Comparison of ENCODE assay signal across 8 mouse cellular contexts in genomic region chr12:108994436-108995031, GRCm38 (mm10).
DNase-seq lines count a peak whose midpoint lies in the region; ATAC-seq lines count a peak whose summit lies in the region.

No protein-coding gene starts in this region.

- no peak overlapping the region for H3K9ac ChIP-seq in hindbrain, embryonic 16.5 days (ENCODE audit: low read depth, low read length)
- H3K9ac ChIP-seq in limb, embryonic 11.5 days (ENCODE audit: low read length): no peak overlapping the region
- 0 out of 2 replicates have a peak overlapping the region, but pooled peaks have one; percentile 16 for H3K9ac ChIP-seq in midbrain, embryonic 13.5 days (replicated peaks)

- no peaks in the 10 kb centered on the region for H3K9me3 ChIP-seq in hindbrain, embryonic 16.5 days (ENCODE audit: control insufficient read depth, low read length)
- H3K9me3 ChIP-seq in limb, embryonic 11.5 days (ENCODE audit: control insufficient read depth, low read length): no peaks in the 10 kb centered on the region
- H3K9me3 ChIP-seq in midbrain, embryonic 13.5 days: no peaks in the 10 kb centered on the region

- H3K27me3 ChIP-seq in hindbrain, embryonic 16.5 days (replicated peaks; ENCODE audit: control insufficient read depth, insufficient read depth, low read length): no peaks in the 10 kb centered on the region; the same call in 1 of the 2 replicates
- no peaks in the 10 kb centered on the region for H3K27me3 ChIP-seq in limb, embryonic 11.5 days (ENCODE audit: control insufficient read depth, insufficient read depth, low read length)
- H3K27me3 ChIP-seq in midbrain, embryonic 13.5 days: no peaks in the 10 kb centered on the region

- no peak overlapping the region for H3K4me3 ChIP-seq in hindbrain, embryonic 16.5 days (ENCODE audit: low read length)
- H3K4me3 ChIP-seq in limb, embryonic 11.5 days (ENCODE audit: low read depth, low read length): no peak overlapping the region
- no peak overlapping the region for H3K4me3 ChIP-seq in midbrain, embryonic 13.5 days (replicated peaks)

- no peak overlapping the region for H3K27ac ChIP-seq in hindbrain, embryonic 16.5 days (ENCODE audit: low read depth, low read length)
- no peak overlapping the region for H3K27ac ChIP-seq in limb, embryonic 11.5 days (replicated peaks; ENCODE audit: low read depth, low read length)
- H3K27ac ChIP-seq in midbrain, embryonic 13.5 days: no peak overlapping the region

- H3K4me1 ChIP-seq in hindbrain, embryonic 16.5 days (ENCODE audit: control insufficient read depth, insufficient read depth, low read depth, low read length): peaks cover 6% of the 10 kb centered on the region; the same call in 1 of the 2 replicates
- peaks cover 6% of the 10 kb centered on the region; the same call in 1 of the 2 replicates for H3K4me1 ChIP-seq in limb, embryonic 11.5 days (ENCODE audit: control insufficient read depth, insufficient read depth, low read length)
- peaks cover 14% of the 10 kb centered on the region for H3K4me1 ChIP-seq in midbrain, embryonic 13.5 days (replicated peaks)

- peak; percentile 73 for ATAC-seq in hindbrain, embryonic 16.5 days
- ATAC-seq in limb, embryonic 11.5 days (ENCODE audit: insufficient number of reproducible peaks, low FRiP score, low TSS enrichment, low read depth): peak; percentile 69
- ATAC-seq in midbrain, embryonic 13.5 days: peak; percentile 27; the same call in 1 of the 2 replicates

- no peaks in the 10 kb centered on the region for H3K36me3 ChIP-seq in hindbrain, embryonic 16.5 days (ENCODE audit: control insufficient read depth, insufficient read depth, low read length)
- H3K36me3 ChIP-seq in limb, embryonic 11.5 days (ENCODE audit: control insufficient read depth, insufficient read depth, low read length): no peaks in the 10 kb centered on the region
- no peaks in the 10 kb centered on the region for H3K36me3 ChIP-seq in midbrain, embryonic 13.5 days

- peak; percentile 29 for DNase-seq in WW6 (ENCODE audit: low read depth, low spot score)
- peak; percentile 78 for DNase-seq in c-Kit-positive CD71-negative TER-119-negative erythroid progenitor cells, embryonic 14.5 days (ENCODE audit: low read depth)
- DNase-seq in gastrocnemius, postnatal 14 days: peak; percentile 83
- DNase-seq in limb, embryonic 11.5 days (ENCODE audit: low spot score): peak; percentile 94
- peak; percentile 45 to 67 for DNase-seq in spleen, postnatal 14 days (ENCODE audit: low spot score in 2 of 2)
- no peak for DNase-seq in cerebellum, adult 11-12 months

- intact Hi-C loops in gastrocnemius, postnatal 14 days (cut with DNase I; ENCODE audit: low total_unique reads): no loop called here

- H3K4me2 ChIP-seq in hindbrain, embryonic 16.5 days (ENCODE audit: low read length): peak overlapping the region; percentile 33
- H3K4me2 ChIP-seq in limb, embryonic 11.5 days (ENCODE audit: low read depth, severe bottlenecking): peak overlapping the region; percentile 36
- no peak overlapping the region for H3K4me2 ChIP-seq in midbrain, embryonic 13.5 days (replicated peaks)

- WGBS in hindbrain, embryonic 16.5 days: 8% methylated on average over 19 of the region's 19 CpGs
- WGBS in limb, embryonic 11.5 days: 4% methylated on average over 19 of the region's 19 CpGs
- WGBS in midbrain, embryonic 13.5 days: 17% methylated on average over 19 of the region's 19 CpGs
